Mouse (Mus musculus): ENCODE measurements around the gene Map3k5.

GRCm38 (mm10) chr10:20169182-20169674 lies 235.0 kb downstream of the Map3k5 start:
- TF ChIP-seq GATA1 (IDR thresholded peaks at IDR 0.05; ENCODE audit: low read depth, low read length) (no peak), NRF1 (IDR thresholded peaks at IDR 0.05; ENCODE audit: insufficient read depth, low read depth, low read length, poor library complexity, severe bottlenecking) (no peak), JUND (IDR thresholded peaks at IDR 0.05; ENCODE audit: low read depth, low read length) (no peak), MYC (IDR thresholded peaks at IDR 0.05; ENCODE audit: low read depth, low read length) (no peak), USF1 (IDR thresholded peaks at IDR 0.05; ENCODE audit: low read depth, low read length) (no peak), ZMIZ1 (IDR thresholded peaks at IDR 0.05; ENCODE audit: low read depth, low read length) (no peak), TBP (IDR thresholded peaks at IDR 0.05; ENCODE audit: low read depth, low read length) (no peak), POLR2A (IDR thresholded peaks at IDR 0.05; ENCODE audit: control insufficient read depth in 1 of 2, insufficient read depth in 1 of 2, low read depth in 1 of 2, low read length in 2 of 2, poor library complexity in 1 of 2) (no peak), CTCF (IDR thresholded peaks at IDR 0.05 in 2 of 3, conservative IDR thresholded peaks at IDR 0.05 in 1 of 3; ENCODE audit: control insufficient read depth in 1 of 3, insufficient read depth in 1 of 3, low read depth in 2 of 3, low read length in 3 of 3, poor library complexity in 1 of 3, severe bottlenecking in 1 of 3) (no peak), MAZ (IDR thresholded peaks at IDR 0.05; ENCODE audit: low read depth, low read length) (no peak), EP300 (IDR thresholded peaks at IDR 0.05; ENCODE audit: low read depth in 1 of 2, low read length in 2 of 2) (no peak), USF2 (IDR thresholded peaks at IDR 0.05; ENCODE audit: borderline replicate concordance in 1 of 2, insufficient read depth in 1 of 2, low read depth in 1 of 2, low read length in 2 of 2) (no peak), TAL1 (IDR thresholded peaks at IDR 0.05; ENCODE audit: low read length) (no peak), UBTF (IDR thresholded peaks at IDR 0.05; ENCODE audit: borderline replicate concordance, insufficient read depth, low read depth, low read length) (no peak)
